Mouse (Mus musculus) thymus, adult 2 months (tissue): ENCODE results near the gene Gm14137. TPM values are rescaled to one million over a fixed set of nuclear protein-coding genes. Genes with fewer than 3 reads are reported as not detected.
A peak's percentile ranks its signal among the peaks of the same experiment; 100 is the strongest.

Experiments
- DNase-seq: peaks from one replicate; pipeline ENCODE4 v3.0.0; 2021
- H3K27ac ChIP-seq: fragments of 200-500 bp; 2 replicates; pipeline ENCODE4 v1.5.1; 2012; ENCODE audit warnings: low read length, control low read depth; ENCODE audit not compliant: control insufficient read depth, insufficient read depth
- H3K27me3 ChIP-seq: fragments of 200-500 bp; 2 replicates; pipeline ENCODE4 v1.6.1; 2012; ENCODE audit warnings: mild to moderate bottlenecking, low read length, moderate library complexity, mixed read lengths; ENCODE audit not compliant: control insufficient read depth, insufficient read depth
- H3K36me3 ChIP-seq: fragments of 200-500 bp; 2 replicates; pipeline ENCODE4 v1.6.1; 2012; ENCODE audit warnings: mild to moderate bottlenecking, low read length, moderate library complexity; ENCODE audit not compliant: control insufficient read depth, insufficient read depth
- H3K4me1 ChIP-seq: fragments of 200-500 bp; replicated peaks from 2 replicates; pipeline ENCODE4 v1.6.1; 2012; ENCODE audit warnings: low read length; ENCODE audit not compliant: control insufficient read depth, insufficient read depth
- H3K4me3 ChIP-seq: fragments of 200-500 bp; 2 replicates; pipeline ENCODE4 v1.5.1; 2012; ENCODE audit warnings: mild to moderate bottlenecking, low read length, control low read depth, moderate library complexity; ENCODE audit not compliant: control insufficient read depth, insufficient read depth
- CTCF ChIP-seq: fragments of 200-500 bp; IDR thresholded peaks from 2 replicates; pipeline ENCODE4 v1.5.1; 2012; ENCODE audit warnings: mild to moderate bottlenecking, control low read depth, low read length, moderate library complexity, borderline replicate concordance; ENCODE audit not compliant: control insufficient read depth, poor library complexity, insufficient read depth; ENCODE audit errors: extremely low read depth
- POLR2A ChIP-seq: fragments of 200-500 bp; IDR thresholded peaks from 2 replicates; pipeline ENCODE4 v1.6.1; 2012; ENCODE audit warnings: mild to moderate bottlenecking, low read length, control low read depth, moderate library complexity; ENCODE audit not compliant: control insufficient read depth, poor library complexity, insufficient read depth; ENCODE audit errors: extremely low read depth
- WGBS: fragments of 180-500 bp; shearing (Covaris S2); methylation state at CpG from one replicate; pipeline ENCODE4 v1.1.7; 2018; 5-methylcytosine and 5-hydroxymethylcytosine counted together
- polyA plus RNA-seq: library from polyadenylated mRNA; depleted of rRNA; stranded (reverse); fragments of >200 nt; gene quantifications from 2 replicates; pipeline ENCODE4 v1.2.3, GENCODE M21; 2012

Gene Gm14137
- polyA plus RNA-seq, 1 experiment: 0.70 TPM

- H3K36me3 ChIP-seq: peaks cover 13% of the 10 kb centered on the region; the same call in 1 of the 2 replicates
- TF ChIP-seq CTCF (no peak), POLR2A (no peak)
- no peak overlapping the region for H3K4me3 ChIP-seq
- 94% methylated on average over 2 of the region's 2 CpGs for WGBS
- no peak for DNase-seq
- H3K27ac ChIP-seq: no peak overlapping the region
- H3K27me3 ChIP-seq: no peaks in the 10 kb centered on the region
- peaks cover 7% of the 10 kb centered on the region; the same call in 1 of the 2 replicates for H3K4me1 ChIP-seq
Observed at GRCm38 (mm10) chr2:119154683-119155082, 19.6 kb upstream of the Gm14137 start.

- Histone ChIP-seq H3K36me3 (peaks cover 10% of the 10 kb centered on the region; the same call in 1 of the 2 replicates), H3K4me3 (no peak overlapping the region), H3K27ac (no peak overlapping the region), H3K27me3 (no peaks in the 10 kb centered on the region), H3K4me1 (peaks cover 7% of the 10 kb centered on the region; the same call in 1 of the 2 replicates)
- no peak for TF ChIP-seq CTCF
- no peak for TF ChIP-seq POLR2A
- WGBS: 91% methylated on average over 9 of the region's 9 CpGs
- DNase-seq: no peak
Observed at GRCm38 (mm10) chr2:119155388-119155787, 18.9 kb upstream of the Gm14137 start.

GRCm38 (mm10) chr2:119156081-119156680 is 18.1 kb upstream of the Gm14137 start:
- Histone ChIP-seq H3K4me3 (peak overlapping the region; percentile 86), H3K4me1 (peaks cover 7% of the 10 kb centered on the region; the same call in 1 of the 2 replicates), H3K27me3 (no peaks in the 10 kb centered on the region), H3K27ac (no peak overlapping the region), H3K36me3 (peaks cover 3% of the 10 kb centered on the region; the same call in 1 of the 2 replicates)
- DNase-seq: no peak
- no peak for TF ChIP-seq POLR2A
- TF ChIP-seq CTCF: no peak
- WGBS: under 1% methylated on average over 34 of the region's 34 CpGs

- no peak for TF ChIP-seq CTCF
- TF ChIP-seq POLR2A: peak; percentile 51
- Histone ChIP-seq H3K4me3 (peak within 1 kb of the TSS; percentile 86), H3K27ac (no peak within 1 kb of the TSS), H3K36me3 (peaks cover 3% of the 10 kb centered on the region; the same call in 1 of the 2 replicates), H3K4me1 (peaks cover 7% of the 10 kb centered on the region; the same call in 1 of the 2 replicates), H3K27me3 (no peaks in the 10 kb centered on the region)
- 1% methylated on average over 57 of the region's 57 CpGs for WGBS
- peak; percentile 94 for DNase-seq
Observed at GRCm38 (mm10) chr2:119156681-119157572, 17.4 kb upstream of the Gm14137 start, which contains the start of gene Rmdn3. Gene Rmdn3, minus strand, starts transcription at chr2:119157034.

- no peak for DNase-seq
- H3K4me1 ChIP-seq: peaks cover 7% of the 10 kb centered on the region; the same call in 1 of the 2 replicates
Observed at GRCm38 (mm10) chr2:119157836-119158235, 16.5 kb upstream of the Gm14137 start.

GRCm38 (mm10) chr2:119161247-119161646 is 13.1 kb upstream of the Gm14137 start:
- no peak overlapping the region for H3K4me3 ChIP-seq
- TF ChIP-seq CTCF (no peak), POLR2A (no peak)
- H3K27ac ChIP-seq: no peak overlapping the region
- no peak for DNase-seq
- H3K4me1 ChIP-seq: 0 out of 2 replicates have a peak, but pooled peaks cover under 1% of the 10 kb centered on the region
- 77% methylated on average over 2 of the region's 2 CpGs for WGBS
- H3K36me3 ChIP-seq: no peaks in the 10 kb centered on the region
- no peaks in the 10 kb centered on the region for H3K27me3 ChIP-seq

More at GRCm38 (mm10) chr2:119157836-119158235, 16.5 kb upstream of the Gm14137 start:
- Histone ChIP-seq H3K36me3 (0 out of 2 replicates have a peak, but pooled peaks cover 3% of the 10 kb centered on the region), H3K4me3 (no peak overlapping the region), H3K27me3 (no peaks in the 10 kb centered on the region), H3K27ac (no peak overlapping the region)
- TF ChIP-seq CTCF: no peak
- no peak for TF ChIP-seq POLR2A
